Mouse (Mus musculus) cerebellum, adult 2 months (tissue): ENCODE results near the gene Hpse.

Experiments used
- CTCF ChIP-seq: fragments of 200-500 bp; IDR thresholded peaks from 2 replicates; pipeline ENCODE4 v1.5.1; 2011; ENCODE audit warnings: low read depth, mild to moderate bottlenecking, control low read depth, low read length, moderate library complexity, borderline replicate concordance; ENCODE audit not compliant: insufficient read depth
- POLR2A ChIP-seq: fragments of 200-500 bp; IDR thresholded peaks from 2 replicates; pipeline ENCODE4 v1.6.1; 2011; ENCODE audit warnings: low read length, control low read depth, borderline replicate concordance; ENCODE audit not compliant: insufficient read depth

DNA sequence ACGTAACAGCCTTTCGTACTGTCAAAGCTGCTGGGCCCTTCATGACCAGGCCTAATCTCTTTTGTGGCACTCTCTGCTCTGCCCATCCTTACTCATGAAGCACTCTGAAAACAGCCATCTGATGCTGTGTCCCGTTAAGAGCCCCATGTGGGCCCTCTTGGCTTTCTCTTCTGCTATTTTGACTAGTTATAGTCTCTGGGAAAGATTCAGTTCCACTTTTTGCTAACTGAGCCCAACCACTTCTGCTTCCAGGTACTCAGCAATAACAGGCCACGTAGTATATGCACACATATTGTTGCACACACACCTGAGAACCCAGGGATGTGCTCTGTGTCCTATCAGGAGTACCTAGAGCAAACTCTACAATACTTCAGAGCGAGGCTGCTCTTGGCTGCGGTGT lies 56.5 kb downstream of the Hpse start:
- TF ChIP-seq CTCF = no peak
- TF ChIP-seq POLR2A = no peak
